25 mouse cellular contexts compared by ENCODE assay signal in genomic region chr16:45100892-45101291, GRCm38 (mm10). TPM values are rescaled to one million over a fixed set of nuclear protein-coding genes. Genes with fewer than 3 reads are reported as not detected.
DNase-seq lines count a peak whose midpoint lies in the region; ATAC-seq and TF ChIP-seq lines count a peak whose summit lies in the region.
"Had no signal": no experiment of that assay in that cellular context is flagged by ENCODE, and none has a peak within 500 bp of the region (broad histone marks: within the 10 kb centered on the region; RNA-seq: fewer than 3 reads in every experiment).

No protein-coding gene starts in this region.

- peak; percentile 58 for DNase-seq in lung, embryonic 14.5 days
- no peak for DNase-seq in lung, postnatal 4 days
- DNase-seq in heart, adult 8-10 months (ENCODE audit: low spot score) = peak; percentile 63
- peak; percentile 21 to 48 for DNase-seq in heart, postnatal 36 days
- no peak for DNase-seq in Muller cell, postnatal 12 days (ENCODE audit: inconsistent ontology term)
- DNase-seq in retina, postnatal 1 day = no peak
- DNase-seq: adrenal gland, adult 8-10 months; cerebellum, adult 18-20 months; cerebellum, postnatal 14 days; forebrain, postnatal 0 days; gastrocnemius, postnatal 36 days; kidney, adult 2 months; layer of hippocampus, adult 9-11 months; right cerebral cortex, adult 18-20 months had no signal

- no peaks in the 10 kb centered on the region for H3K9me3 ChIP-seq in lung, embryonic 14.5 days (ENCODE audit: low read depth, low read length)
- no peaks in the 10 kb centered on the region for H3K9me3 ChIP-seq in heart, embryonic 13.5 days
- H3K9me3 ChIP-seq: forebrain, embryonic 10.5 days; hindbrain, embryonic 15.5 days; midbrain, embryonic 15.5 days; neural tube, embryonic 13.5 days had no signal

- no peak overlapping the region for H3K4me3 ChIP-seq in lung, embryonic 14.5 days (ENCODE audit: low read depth, low read length)
- H3K4me3 ChIP-seq in heart, embryonic 13.5 days = no peak overlapping the region
- H3K4me3 ChIP-seq: forebrain, embryonic 10.5 days; hindbrain, embryonic 15.5 days; left cerebral cortex, adult 2 months; midbrain, embryonic 15.5 days; neural tube, embryonic 13.5 days had no signal

- no peak for ATAC-seq in lung, embryonic 14.5 days (ENCODE audit: insufficient read depth)
- ATAC-seq in heart, embryonic 13.5 days (ENCODE audit: extremely low read depth, insufficient number of reproducible peaks, low FRiP score, low TSS enrichment) = peak; percentile 74; the same call in 1 of the 2 replicates
- ATAC-seq: forebrain, postnatal 0 days; midbrain, embryonic 15.5 days; Patski had no signal

- H3K27ac ChIP-seq in lung, embryonic 14.5 days (ENCODE audit: low read depth) = no peak overlapping the region
- peak overlapping the region; percentile 76 for H3K27ac ChIP-seq in heart, embryonic 13.5 days (replicated peaks)
- H3K27ac ChIP-seq: forebrain, embryonic 10.5 days; hindbrain, embryonic 15.5 days; kidney, postnatal 0 days; left cerebral cortex, adult 2 months; liver, embryonic 14.5 days; macrophage; midbrain, embryonic 15.5 days; neural tube, embryonic 13.5 days had no signal

- H3K4me2 ChIP-seq in lung, embryonic 14.5 days = no peak overlapping the region
- peak overlapping the region; percentile 34 for H3K4me2 ChIP-seq in heart, embryonic 13.5 days
- H3K4me2 ChIP-seq: hindbrain, embryonic 15.5 days; midbrain, embryonic 15.5 days; neural tube, embryonic 13.5 days had no signal

- no peak overlapping the region for H3K9ac ChIP-seq in lung, embryonic 14.5 days
- H3K9ac ChIP-seq in heart, embryonic 13.5 days = no peak overlapping the region
- H3K9ac ChIP-seq: forebrain, postnatal 0 days; hindbrain, embryonic 15.5 days; liver, embryonic 14.5 days; midbrain, embryonic 15.5 days; neural tube, embryonic 13.5 days had no signal

- H3K27me3 ChIP-seq in lung, embryonic 14.5 days (ENCODE audit: insufficient read depth, low read length) = no peaks in the 10 kb centered on the region
- no peaks in the 10 kb centered on the region for H3K27me3 ChIP-seq in heart, embryonic 13.5 days (replicated peaks)
- H3K27me3 ChIP-seq: hindbrain, embryonic 15.5 days; midbrain, embryonic 15.5 days; neural tube, embryonic 13.5 days; Patski had no signal

- H3K36me3 ChIP-seq in lung, embryonic 14.5 days (ENCODE audit: insufficient read depth) = 0 out of 2 replicates have a peak, but pooled peaks cover 2% of the 10 kb centered on the region
- peaks cover 9% of the 10 kb centered on the region; the same call in 1 of the 2 replicates for H3K36me3 ChIP-seq in heart, embryonic 13.5 days
- H3K36me3 ChIP-seq: forebrain, embryonic 10.5 days; hindbrain, embryonic 15.5 days; midbrain, embryonic 15.5 days; neural tube, embryonic 13.5 days had no signal

- 44% methylated on average over 3 of the region's 3 CpGs for WGBS in lung, embryonic 14.5 days
- WGBS in heart, embryonic 13.5 days = 11% methylated on average over 3 of the region's 3 CpGs

- peaks cover 8% of the 10 kb centered on the region; the same call in 1 of the 2 replicates for H3K4me1 ChIP-seq in lung, embryonic 14.5 days (ENCODE audit: insufficient read depth)
- H3K4me1 ChIP-seq in heart, embryonic 13.5 days = peaks cover 61% of the 10 kb centered on the region
- H3K4me1 ChIP-seq: midbrain, embryonic 15.5 days had no signal

- intact Hi-C loops in heart, postnatal 36 days (cut with DNase I) = no loop called here

- no peak for TF ChIP-seq CTCF in lung, embryonic 14.5 days (IDR thresholded peaks at IDR 0.05; ENCODE audit: low read depth)

RNA-seq across cellular contexts. Expression of gene Ccdc80, which starts 7.7 kb away (rescaled TPM):
- polyA plus RNA-seq in lung, embryonic 14.5 days (2014; fragmentation: Nextera tagmentation; extraction: Ambion mirVana) = 71.1 and 72.0 TPM in 2 replicates
- 10 to 100 TPM; 41.6 to 54.5 (median 48.7) TPM for total RNA-seq in heart, adult 8-10 months (2022)
- 102 and 111 TPM in 2 replicates for polyA plus RNA-seq in heart, embryonic 13.5 days (2015; fragmentation: Nextera tagmentation; extraction: Ambion mirVana)
- 10 to 100 TPM; 85.3 to 92.6 TPM for total RNA-seq in heart, postnatal 36 days (2021)
- total RNA-seq: hematopoietic stem cell, adult 5-6 weeks had no signal

RNA-seq across cellular contexts. Expression of gene Slc35a5, which starts 57.6 kb away (rescaled TPM):
- 17.4 and 19.6 TPM in 2 replicates for polyA plus RNA-seq in lung, embryonic 14.5 days (2014; fragmentation: Nextera tagmentation; extraction: Ambion mirVana)
- total RNA-seq in heart, adult 8-10 months (2022) = 10 to 100 TPM in 2 of 4 experiments, 1 to 10 TPM in 2; 8.8 to 12.6 (median 10.2) TPM
- 13.7 and 14.2 TPM in 2 replicates for polyA plus RNA-seq in heart, embryonic 13.5 days (2015; fragmentation: Nextera tagmentation; extraction: Ambion mirVana)
- 10 to 100 TPM; 10.3 to 11.0 TPM for total RNA-seq in heart, postnatal 36 days (2021)

RNA-seq across cellular contexts. Expression of gene Atg3, which starts 57.7 kb away (rescaled TPM):
- polyA plus RNA-seq in lung, embryonic 14.5 days (2014; fragmentation: Nextera tagmentation; extraction: Ambion mirVana) = 37.7 and 38.4 TPM in 2 replicates
- 10 to 100 TPM; 21.6 to 24.2 (median 22.4) TPM for total RNA-seq in heart, adult 8-10 months (2022)
- polyA plus RNA-seq in heart, embryonic 13.5 days (2015; fragmentation: Nextera tagmentation; extraction: Ambion mirVana) = 28.3 and 32.9 TPM in 2 replicates
- 10 to 100 TPM; 22.0 to 22.8 TPM for total RNA-seq in heart, postnatal 36 days (2021)

Comparison
In these comparisons a context has a peak if more than half of its experiments do, and no peak if none do; other contexts are left out.
1. DNase-seq: peak in lung, embryonic 14.5 days (single experiment), heart, adult 8-10 months (single experiment) and heart, postnatal 36 days (2 of 2); none in lung, postnatal 4 days (0 of 2), Muller cell, postnatal 12 days (single experiment) and retina, postnatal 1 day (single experiment).